Mouse (Mus musculus): Measurements from ENCODE around the gene Chka. TPM values are rescaled to one million over a fixed set of nuclear protein-coding genes. Genes with fewer than 3 reads are reported as not detected.

Gene Chka
- 35.4 and 37.5 TPM in 2 replicates for polyA plus RNA-seq (2014; fragmentation: Nextera tagmentation; extraction: Ambion mirVana)

DNA sequence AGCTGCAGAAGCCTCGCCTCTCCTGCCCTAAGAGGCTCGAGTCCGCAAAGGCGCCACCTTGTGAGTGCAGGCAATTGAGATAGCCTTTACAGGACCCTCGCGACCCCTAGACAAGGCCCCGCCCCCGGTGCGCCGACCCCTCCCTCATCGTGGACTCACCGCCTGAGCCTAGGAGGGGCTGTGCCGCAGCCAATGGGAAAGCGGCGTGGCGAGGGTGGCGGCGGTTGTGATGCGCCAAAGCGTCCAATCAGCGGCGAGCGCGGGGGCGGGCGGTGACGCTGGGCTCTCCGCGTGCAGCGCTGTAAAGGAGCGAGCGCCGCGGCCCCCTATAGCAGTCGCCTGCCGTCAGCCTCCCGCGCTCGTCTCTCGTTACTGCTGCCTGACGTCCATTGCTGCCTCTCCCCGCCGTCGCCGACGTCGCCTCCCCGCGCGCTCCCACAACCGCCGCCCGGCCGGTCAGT, at the start of gene Chka:
TSS of gene Chka (plus strand) at position 272 of the 461 bp plus-strand sequence.
- peak; percentile 98 for DNase-seq (ENCODE audit: low spot score)
- peak; percentile 99 for ATAC-seq (replicated peaks; ENCODE audit: low FRiP score)
- peak within 1 kb of the TSS; percentile 78 for H3K4me3 ChIP-seq (ENCODE audit: low read depth, low read length)
- no peaks in the 10 kb centered on the region for H3K27me3 ChIP-seq (replicated peaks; ENCODE audit: control insufficient read depth, insufficient read depth, low read length)
- 1% methylated on average over 54 of the region's 54 CpGs for WGBS
- peak within 1 kb of the TSS; percentile 93 for H3K27ac ChIP-seq (ENCODE audit: low read depth, low read length)
- peak within 1 kb of the TSS; percentile 85 for H3K4me2 ChIP-seq
- peaks cover 20% of the 10 kb centered on the region for H3K4me1 ChIP-seq (replicated peaks; ENCODE audit: control insufficient read depth, insufficient read depth, low read length)
- peak within 1 kb of the TSS; percentile 92 for H3K9ac ChIP-seq (ENCODE audit: low read depth, low read length)
- H3K36me3 ChIP-seq (ENCODE audit: control insufficient read depth, insufficient read depth, low read length) = no peaks in the 10 kb centered on the region
- H3K9me3 ChIP-seq (ENCODE audit: control insufficient read depth, low read length) = no peaks in the 10 kb centered on the region

DNA sequence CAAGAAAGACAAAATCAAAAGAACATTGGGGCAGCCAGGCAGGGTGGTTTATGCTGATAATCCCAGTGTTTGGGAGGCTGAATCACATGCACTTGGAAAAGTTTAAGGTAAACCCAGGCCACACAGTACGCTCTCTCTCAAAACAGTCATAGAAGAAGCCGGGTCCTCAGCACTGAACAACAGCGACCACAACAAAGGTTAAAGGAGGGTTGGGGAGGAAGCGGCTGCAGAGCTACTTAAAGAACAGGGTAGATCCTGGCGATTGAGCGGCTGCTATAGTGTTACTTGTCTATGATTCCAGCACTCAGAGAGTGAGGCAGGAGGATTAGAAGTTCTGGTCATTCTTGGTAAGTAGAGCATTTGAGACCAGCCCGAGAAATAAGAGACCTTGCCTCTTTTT, 46.0 kb upstream of the Chka start:
- 91% methylated on average over 7 of the region's 7 CpGs for WGBS
- ATAC-seq (replicated peaks; ENCODE audit: low FRiP score) (no peak), DNase-seq (ENCODE audit: low spot score) (no peak)
- H3K36me3 ChIP-seq (ENCODE audit: control insufficient read depth, insufficient read depth, low read length) = peaks cover 29% of the 10 kb centered on the region
- H3K4me1 ChIP-seq (replicated peaks; ENCODE audit: control insufficient read depth, insufficient read depth, low read length) = no peaks in the 10 kb centered on the region
- H3K27me3 ChIP-seq (replicated peaks; ENCODE audit: control insufficient read depth, insufficient read depth, low read length) = no peaks in the 10 kb centered on the region
- H3K4me3 ChIP-seq (ENCODE audit: low read depth, low read length) = no peak overlapping the region
- H3K9me3 ChIP-seq (ENCODE audit: control insufficient read depth, low read length) = no peaks in the 10 kb centered on the region
- H3K27ac ChIP-seq (ENCODE audit: low read depth, low read length) = no peak overlapping the region
- H3K9ac ChIP-seq (ENCODE audit: low read depth, low read length) = no peak overlapping the region
- no peak overlapping the region for H3K4me2 ChIP-seq

DNA sequence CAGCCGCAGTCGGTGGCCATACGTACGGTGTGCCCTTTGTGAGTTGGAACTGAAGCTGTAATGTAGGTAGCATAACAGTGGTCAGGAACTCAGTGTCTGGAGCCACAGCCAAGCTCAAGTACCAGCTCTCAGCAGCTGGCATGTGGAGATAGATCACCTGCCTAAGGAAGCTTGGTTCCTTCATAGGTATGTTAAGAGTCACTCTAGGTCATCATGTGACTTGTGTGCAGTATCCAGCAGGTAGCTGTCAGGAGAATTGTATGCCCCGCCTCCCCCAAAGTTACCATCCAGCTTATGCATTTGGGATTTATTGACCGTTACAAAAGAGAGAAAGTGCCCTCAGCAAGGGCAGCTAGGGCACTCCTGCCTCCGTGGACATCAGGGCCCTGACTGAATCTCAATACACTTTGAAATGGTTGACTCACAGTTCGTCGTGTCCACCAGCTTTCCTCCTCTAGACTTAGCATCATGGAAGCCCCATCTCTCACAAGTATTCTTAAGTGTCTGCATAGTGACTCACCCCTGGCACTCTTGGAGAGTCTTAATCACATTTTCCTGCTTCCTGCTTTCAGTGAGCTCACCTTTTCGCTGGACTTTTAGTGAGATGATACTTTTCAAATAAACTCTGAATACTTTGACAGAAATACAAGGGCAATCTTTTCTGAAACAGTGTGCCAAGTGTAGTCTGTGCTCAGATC, 40.9 kb upstream of the Chka start:
- Histone ChIP-seq H3K36me3 (ENCODE audit: control insufficient read depth, insufficient read depth, low read length) (peaks cover 30% of the 10 kb centered on the region), H3K4me3 (ENCODE audit: low read depth, low read length) (no peak overlapping the region), H3K4me2 (no peak overlapping the region), H3K27ac (ENCODE audit: low read depth, low read length) (no peak overlapping the region), H3K9ac (ENCODE audit: low read depth, low read length) (no peak overlapping the region), H3K27me3 (replicated peaks; ENCODE audit: control insufficient read depth, insufficient read depth, low read length) (no peaks in the 10 kb centered on the region), H3K9me3 (ENCODE audit: control insufficient read depth, low read length) (no peaks in the 10 kb centered on the region), H3K4me1 (replicated peaks; ENCODE audit: control insufficient read depth, insufficient read depth, low read length) (no peaks in the 10 kb centered on the region)
- DNase-seq (ENCODE audit: low spot score) (no peak), ATAC-seq (replicated peaks; ENCODE audit: low FRiP score) (no peak)
- WGBS = 87% methylated on average over 10 of the region's 10 CpGs

- Histone ChIP-seq H3K27me3 (replicated peaks; ENCODE audit: control insufficient read depth, insufficient read depth, low read length) (no peaks in the 10 kb centered on the region), H3K36me3 (ENCODE audit: control insufficient read depth, insufficient read depth, low read length) (peaks cover 21% of the 10 kb centered on the region; the same call in 1 of the 2 replicates), H3K9ac (ENCODE audit: low read depth, low read length) (no peak overlapping the region), H3K4me1 (replicated peaks; ENCODE audit: control insufficient read depth, insufficient read depth, low read length) (no peaks in the 10 kb centered on the region; the same call in 1 of the 2 replicates), H3K4me3 (ENCODE audit: low read depth, low read length) (no peak overlapping the region), H3K9me3 (ENCODE audit: control insufficient read depth, low read length) (no peaks in the 10 kb centered on the region), H3K27ac (ENCODE audit: low read depth, low read length) (no peak overlapping the region), H3K4me2 (no peak overlapping the region)
- ATAC-seq (replicated peaks; ENCODE audit: low FRiP score) = no peak
- 94% methylated on average over 10 of the region's 10 CpGs for WGBS
- no peak for DNase-seq (ENCODE audit: low spot score)
Measured at GRCm38 (mm10) chr19:3814461-3814860, 37.1 kb upstream of the Chka start.

DNA sequence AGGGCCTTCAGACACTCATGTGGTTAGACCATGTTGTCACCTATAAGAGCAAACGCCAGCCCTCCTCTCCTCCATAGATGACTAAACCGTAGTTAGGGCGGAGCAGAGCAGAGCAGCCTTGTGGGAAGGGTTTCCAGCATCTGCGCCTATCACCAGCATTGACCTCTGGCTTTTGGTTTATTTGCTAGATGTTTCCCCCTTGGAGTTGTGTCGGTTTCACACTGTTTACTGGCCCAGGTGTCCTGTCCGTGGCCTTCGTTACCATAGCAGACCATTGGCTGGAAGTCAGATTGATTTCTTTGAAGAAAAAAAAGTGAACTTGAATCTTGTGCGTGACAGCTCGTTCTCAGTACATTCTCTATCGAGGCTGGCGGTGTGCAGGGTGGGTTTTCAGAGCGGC, 35.7 kb upstream of the Chka start:
- no peaks in the 10 kb centered on the region for H3K9me3 ChIP-seq (ENCODE audit: control insufficient read depth, low read length)
- H3K27me3 ChIP-seq (replicated peaks; ENCODE audit: control insufficient read depth, insufficient read depth, low read length) = no peaks in the 10 kb centered on the region
- peaks cover 3% of the 10 kb centered on the region; the same call in 1 of the 2 replicates for H3K4me1 ChIP-seq (replicated peaks; ENCODE audit: control insufficient read depth, insufficient read depth, low read length)
- 82% methylated on average over 12 of the region's 12 CpGs for WGBS
- no peak overlapping the region for H3K27ac ChIP-seq (ENCODE audit: low read depth, low read length)
- H3K4me2 ChIP-seq = no peak overlapping the region
- ATAC-seq (replicated peaks; ENCODE audit: low FRiP score) = no peak
- H3K9ac ChIP-seq (ENCODE audit: low read depth, low read length) = no peak overlapping the region
- DNase-seq (ENCODE audit: low spot score) = no peak
- peaks cover 14% of the 10 kb centered on the region; the same call in 1 of the 2 replicates for H3K36me3 ChIP-seq (ENCODE audit: control insufficient read depth, insufficient read depth, low read length)
- H3K4me3 ChIP-seq (ENCODE audit: low read depth, low read length) = no peak overlapping the region

DNA sequence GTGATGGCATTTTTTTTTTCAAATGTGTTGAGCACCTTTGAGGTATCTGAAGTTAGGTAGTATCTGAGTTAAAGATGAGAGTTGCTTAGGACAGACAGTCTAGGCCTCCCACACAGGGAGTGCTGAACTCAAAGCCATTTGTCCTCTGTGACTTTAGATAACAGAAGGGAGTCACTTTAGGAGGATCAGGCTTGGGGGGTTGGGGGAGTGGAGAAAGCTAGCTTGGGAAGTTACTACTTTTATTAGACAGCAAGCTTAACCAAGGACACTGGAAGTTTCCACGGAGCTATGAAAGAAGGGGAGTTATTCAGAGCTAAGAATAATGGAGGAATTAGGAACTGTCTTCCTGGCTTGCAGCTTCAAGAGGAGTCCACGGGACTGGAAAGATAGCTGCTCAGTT, 32.5 kb upstream of the Chka start:
- DNase-seq (ENCODE audit: low spot score) = no peak
- H3K36me3 ChIP-seq (ENCODE audit: control insufficient read depth, insufficient read depth, low read length) = peaks cover 11% of the 10 kb centered on the region; the same call in 1 of the 2 replicates
- WGBS = 57% methylated on average over 2 of the region's 2 CpGs
- H3K4me1 ChIP-seq (replicated peaks; ENCODE audit: control insufficient read depth, insufficient read depth, low read length) = peaks cover 5% of the 10 kb centered on the region; the same call in 1 of the 2 replicates
- no peak overlapping the region for H3K4me3 ChIP-seq (ENCODE audit: low read depth, low read length)
- no peak for ATAC-seq (replicated peaks; ENCODE audit: low FRiP score)
- no peak overlapping the region for H3K4me2 ChIP-seq
- no peak overlapping the region for H3K9ac ChIP-seq (ENCODE audit: low read depth, low read length)
- no peaks in the 10 kb centered on the region for H3K27me3 ChIP-seq (replicated peaks; ENCODE audit: control insufficient read depth, insufficient read depth, low read length)
- no peaks in the 10 kb centered on the region for H3K9me3 ChIP-seq (ENCODE audit: control insufficient read depth, low read length)
- H3K27ac ChIP-seq (ENCODE audit: low read depth, low read length) = no peak overlapping the region

DNA sequence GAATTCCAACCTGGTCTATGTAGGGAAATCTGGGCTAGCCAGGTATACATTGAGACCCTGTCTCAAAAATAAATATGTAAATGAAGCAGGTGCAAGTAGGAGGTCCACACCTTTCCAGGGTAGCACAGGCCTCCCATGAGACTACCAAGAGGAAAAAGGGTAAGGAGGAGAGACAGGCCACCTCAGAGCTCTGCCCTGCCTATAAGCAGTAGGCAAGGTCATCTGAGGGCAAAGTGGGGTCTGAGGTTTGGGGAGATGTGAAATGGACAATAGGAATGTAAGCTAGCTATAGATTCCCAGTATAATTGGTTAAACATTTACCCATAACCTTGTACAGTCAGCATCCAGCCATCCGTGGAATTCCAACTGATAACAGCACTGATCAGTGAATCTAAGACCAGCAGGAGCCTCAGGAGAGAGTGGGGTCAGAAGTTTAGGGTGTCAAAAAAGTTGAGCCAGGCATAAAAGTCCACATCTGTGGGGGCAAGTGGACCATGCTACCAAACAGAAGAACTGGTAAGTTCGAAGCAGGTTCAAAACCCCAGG, 31.6 kb upstream of the Chka start:
- Histone ChIP-seq H3K27ac (ENCODE audit: low read depth, low read length) (no peak overlapping the region), H3K9ac (ENCODE audit: low read depth, low read length) (no peak overlapping the region), H3K4me1 (replicated peaks; ENCODE audit: control insufficient read depth, insufficient read depth, low read length) (peaks cover 5% of the 10 kb centered on the region; the same call in 1 of the 2 replicates), H3K27me3 (replicated peaks; ENCODE audit: control insufficient read depth, insufficient read depth, low read length) (no peaks in the 10 kb centered on the region), H3K4me3 (ENCODE audit: low read depth, low read length) (no peak overlapping the region), H3K4me2 (no peak overlapping the region), H3K9me3 (ENCODE audit: control insufficient read depth, low read length) (no peaks in the 10 kb centered on the region), H3K36me3 (ENCODE audit: control insufficient read depth, insufficient read depth, low read length) (peaks cover 5% of the 10 kb centered on the region; the same call in 1 of the 2 replicates)
- DNase-seq (ENCODE audit: low spot score) = no peak
- 69% methylated on average over 2 of the region's 2 CpGs for WGBS
- no peak for ATAC-seq (replicated peaks; ENCODE audit: low FRiP score)

DNA sequence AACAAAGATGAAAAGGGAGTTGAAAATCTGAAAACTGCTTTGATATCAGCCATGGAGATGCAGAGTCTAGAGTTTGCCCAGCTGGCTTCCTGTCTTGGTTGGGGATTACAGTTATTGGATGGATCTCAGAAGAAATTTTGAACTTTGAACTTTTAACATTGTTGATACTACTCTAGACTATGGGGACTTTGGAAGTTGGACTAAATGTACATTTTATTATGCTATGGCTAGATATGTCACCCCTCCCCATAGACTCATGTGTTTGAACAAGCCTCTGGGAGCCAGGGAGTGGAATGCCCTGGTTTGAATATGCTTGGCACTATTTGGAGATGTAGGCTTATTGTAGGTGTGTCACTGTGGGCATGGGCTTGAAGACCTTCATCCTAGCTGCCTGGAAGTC, 26.5 kb upstream of the Chka start:
- DNase-seq (ENCODE audit: low spot score) = no peak
- Histone ChIP-seq H3K36me3 (ENCODE audit: control insufficient read depth, insufficient read depth, low read length) (no peaks in the 10 kb centered on the region), H3K27ac (ENCODE audit: low read depth, low read length) (no peak overlapping the region), H3K4me3 (ENCODE audit: low read depth, low read length) (no peak overlapping the region), H3K4me2 (no peak overlapping the region), H3K9me3 (ENCODE audit: control insufficient read depth, low read length) (no peaks in the 10 kb centered on the region), H3K9ac (ENCODE audit: low read depth, low read length) (no peak overlapping the region), H3K27me3 (replicated peaks; ENCODE audit: control insufficient read depth, insufficient read depth, low read length) (no peaks in the 10 kb centered on the region), H3K4me1 (replicated peaks; ENCODE audit: control insufficient read depth, insufficient read depth, low read length) (0 out of 2 replicates have a peak, but pooled peaks cover 5% of the 10 kb centered on the region)
- ATAC-seq (replicated peaks; ENCODE audit: low FRiP score) = no peak

DNA sequence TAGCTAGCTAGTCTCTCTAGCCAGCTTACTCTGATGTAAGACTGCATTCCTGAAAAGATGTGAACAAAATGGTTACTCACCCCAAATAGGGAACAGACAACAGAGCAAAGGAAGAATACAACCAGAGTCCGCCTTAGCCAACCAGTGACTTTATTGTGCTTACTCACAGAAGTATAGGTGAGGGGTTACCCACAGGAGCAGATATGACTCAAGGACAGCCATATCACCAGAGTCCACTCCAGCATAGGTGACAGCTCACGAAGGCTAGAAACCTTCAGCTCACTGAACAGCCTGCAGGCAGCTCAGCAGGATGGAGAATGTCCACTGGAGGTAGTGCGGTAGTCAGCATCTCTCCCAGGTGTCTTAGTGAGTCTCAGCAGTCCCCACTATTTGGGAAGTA, 21.7 kb upstream of the Chka start:
- H3K36me3 ChIP-seq (ENCODE audit: control insufficient read depth, insufficient read depth, low read length) = no peaks in the 10 kb centered on the region
- 79% methylated on average over 3 of the region's 3 CpGs for WGBS

More for the DNA sequence above, 21.7 kb upstream of the Chka start:
- H3K9me3 ChIP-seq (ENCODE audit: control insufficient read depth, low read length) = no peaks in the 10 kb centered on the region
- no peak overlapping the region for H3K4me2 ChIP-seq
- no peak overlapping the region for H3K4me3 ChIP-seq (ENCODE audit: low read depth, low read length)
- no peak overlapping the region for H3K27ac ChIP-seq (ENCODE audit: low read depth, low read length)
- no peak for ATAC-seq (replicated peaks; ENCODE audit: low FRiP score)
- no peaks in the 10 kb centered on the region for H3K27me3 ChIP-seq (replicated peaks; ENCODE audit: control insufficient read depth, insufficient read depth, low read length)
- no peak for DNase-seq (ENCODE audit: low spot score)
- no peak overlapping the region for H3K9ac ChIP-seq (ENCODE audit: low read depth, low read length)
- H3K4me1 ChIP-seq (replicated peaks; ENCODE audit: control insufficient read depth, insufficient read depth, low read length) = peaks cover 11% of the 10 kb centered on the region

Data from liver, embryonic 11.5 days (tissue).